10 mouse cellular contexts compared by ENCODE assay signal in the genomic region with DNA sequence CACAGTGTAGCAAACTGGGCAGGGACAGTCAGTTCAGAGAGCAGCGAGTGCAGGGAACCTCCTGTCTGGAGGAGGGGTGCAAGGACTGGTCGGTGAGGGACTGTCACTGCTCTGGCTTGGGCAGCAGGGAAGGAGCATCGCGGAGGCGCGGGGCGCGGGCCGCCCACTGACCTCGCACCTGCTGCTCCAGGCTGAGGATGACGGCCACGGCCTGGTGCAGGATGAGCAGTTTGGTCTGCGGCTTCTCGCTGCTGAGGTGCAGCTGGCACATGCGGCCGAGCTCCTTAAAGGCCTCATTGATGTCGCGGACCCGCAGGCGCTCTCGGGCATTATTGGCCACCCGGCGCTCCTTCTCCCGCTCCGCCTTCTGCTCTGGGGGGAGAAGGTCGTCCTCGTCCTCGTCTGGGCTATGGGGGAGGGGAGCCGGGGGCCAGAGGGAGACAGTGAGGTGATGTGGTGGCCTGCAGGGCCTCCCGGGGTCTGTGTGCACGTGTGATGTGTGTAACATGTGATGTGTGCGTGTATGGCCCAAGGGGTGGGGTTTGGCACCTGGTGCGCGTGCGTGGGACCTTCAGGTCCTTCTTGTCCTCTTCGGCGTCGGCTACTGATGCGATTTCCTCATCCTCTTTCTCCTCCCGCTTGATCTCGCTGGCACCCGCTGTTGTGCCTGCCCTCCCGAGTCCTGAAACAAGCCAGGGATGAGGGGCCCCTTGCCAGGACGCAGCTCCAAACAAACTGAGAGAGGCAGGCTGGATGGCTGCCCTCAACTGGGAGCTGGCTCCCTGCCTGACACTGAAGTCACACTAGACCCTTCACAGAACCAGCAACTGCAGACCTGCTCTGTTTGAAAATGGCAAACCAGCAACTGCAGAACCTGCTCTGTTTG. TPM values are rescaled to one million over a fixed set of nuclear protein-coding genes. Genes with fewer than 3 reads are reported as not detected.
DNase-seq lines count a peak whose midpoint lies in the region; ATAC-seq and TF ChIP-seq lines count a peak whose summit lies in the region.
"Had no signal": no experiment of that assay in that cellular context is flagged by ENCODE, and none has a peak within 500 bp of the region (broad histone marks: within the 10 kb centered on the region; RNA-seq: fewer than 3 reads in every experiment).

No protein-coding gene starts in this region.

- no peaks in the 10 kb centered on the region for H3K9me3 ChIP-seq in liver, postnatal 0 days (ENCODE audit: low read length)
- H3K9me3 ChIP-seq: liver, embryonic 15.5 days; stomach, embryonic 15.5 days had no signal

- no peak overlapping the region for H3K9ac ChIP-seq in liver, adult 2 months (ENCODE audit: low read depth, low read length)
- H3K9ac ChIP-seq in liver, postnatal 0 days (replicated peaks): no peak overlapping the region
- H3K9ac ChIP-seq in heart, adult 2 months (ENCODE audit: low read depth, low read length): no peak overlapping the region
- H3K9ac ChIP-seq: liver, embryonic 15.5 days; stomach, embryonic 15.5 days had no signal

- WGBS in liver, adult 2 months: 84% methylated on average over 44 of the region's 44 CpGs
- 91% methylated on average over 44 of the region's 44 CpGs for WGBS in liver, postnatal 0 days (ENCODE audit: insufficient replicate concordance)
- WGBS in heart, adult 2 months: 76% methylated on average over 44 of the region's 44 CpGs
- WGBS in thymus, adult 2 months: 95% methylated on average over 44 of the region's 44 CpGs

- H3K27ac ChIP-seq in liver, adult 2 months (replicated peaks; ENCODE audit: insufficient read depth, low read depth, low read length): no peak overlapping the region
- no peak overlapping the region for H3K27ac ChIP-seq in liver, postnatal 0 days (ENCODE audit: low read depth)
- H3K27ac ChIP-seq in heart, adult 2 months: no peak overlapping the region
- no peak overlapping the region for H3K27ac ChIP-seq in thymus, adult 2 months (ENCODE audit: control insufficient read depth, insufficient read depth, low read length)
- H3K27ac ChIP-seq: liver, embryonic 15.5 days; stomach, embryonic 15.5 days had no signal

- intact Hi-C loops in heart, adult 2 months (cut with DNase I): no loop called here

- no peak overlapping the region for H3K4me3 ChIP-seq in liver, adult 2 months (ENCODE audit: insufficient read depth, low read depth, low read length)
- no peak overlapping the region for H3K4me3 ChIP-seq in liver, postnatal 0 days (ENCODE audit: low read depth, low read length)
- no peak overlapping the region for H3K4me3 ChIP-seq in heart, adult 2 months
- H3K4me3 ChIP-seq in thymus, adult 2 months (ENCODE audit: control insufficient read depth, insufficient read depth, low read length): no peak overlapping the region
- H3K4me3 ChIP-seq: liver, embryonic 15.5 days; stomach, embryonic 15.5 days had no signal

- H3K4me1 ChIP-seq in liver, adult 2 months (ENCODE audit: control insufficient read depth, insufficient read depth, low read length): no peaks in the 10 kb centered on the region
- H3K4me1 ChIP-seq in liver, postnatal 0 days (ENCODE audit: insufficient read depth): peaks cover 1% of the 10 kb centered on the region
- no peaks in the 10 kb centered on the region for H3K4me1 ChIP-seq in heart, adult 2 months (ENCODE audit: control insufficient read depth, insufficient read depth, low read length)
- no peaks in the 10 kb centered on the region for H3K4me1 ChIP-seq in thymus, adult 2 months (replicated peaks; ENCODE audit: control insufficient read depth, insufficient read depth, low read length)
- H3K4me1 ChIP-seq: stomach, embryonic 15.5 days had no signal

- TF ChIP-seq CTCF in liver, adult 2 months (IDR thresholded peaks at IDR 0.05; ENCODE audit: low read depth, low read length): no peak
- TF ChIP-seq CTCF in liver, postnatal 0 days (IDR thresholded peaks at IDR 0.05; ENCODE audit: low read depth): no peak
- no peak for TF ChIP-seq CTCF in heart, adult 2 months (IDR thresholded peaks at IDR 0.05)
- no peak for TF ChIP-seq CTCF in thymus, adult 2 months (IDR thresholded peaks at IDR 0.05; ENCODE audit: borderline replicate concordance, control insufficient read depth, extremely low read depth, insufficient read depth, low read length, poor library complexity)

- DNase-seq in liver, adult 2 months (ENCODE audit: extremely low read depth, low read depth, low spot score): peak; percentile 68
- no peak for DNase-seq in liver, postnatal 0 days
- DNase-seq in cerebellum, adult 18-20 months: peak; percentile 80 to 84
- DNase-seq in heart, adult 2 months: peak; percentile 73 to 83
- DNase-seq in layer of hippocampus, postnatal 25 days (ENCODE audit: extremely low spot score in 1 of 2, low spot score in 1 of 2): peak; percentile 45 to 71
- peak; percentile 69 for DNase-seq in right cerebral cortex, postnatal 14 days
- DNase-seq in embryo, embryonic 11 days: no peak
- DNase-seq in thymus, adult 2 months: no peak

- no peaks in the 10 kb centered on the region for H3K27me3 ChIP-seq in liver, adult 2 months (ENCODE audit: control insufficient read depth, insufficient read depth, low read length)
- H3K27me3 ChIP-seq in liver, postnatal 0 days (ENCODE audit: insufficient read depth, low read length): no peaks in the 10 kb centered on the region
- no peaks in the 10 kb centered on the region for H3K27me3 ChIP-seq in heart, adult 2 months (ENCODE audit: control insufficient read depth, insufficient read depth, low read length)
- no peaks in the 10 kb centered on the region for H3K27me3 ChIP-seq in thymus, adult 2 months (ENCODE audit: control insufficient read depth, insufficient read depth, low read length)
- H3K27me3 ChIP-seq: liver, embryonic 15.5 days; stomach, embryonic 15.5 days had no signal

- H3K4me2 ChIP-seq in liver, postnatal 0 days (ENCODE audit: low read depth, low read length): no peak overlapping the region
- H3K4me2 ChIP-seq: liver, embryonic 15.5 days; stomach, embryonic 15.5 days had no signal

- no peaks in the 10 kb centered on the region; the same call in 1 of the 2 replicates for H3K36me3 ChIP-seq in liver, adult 2 months (ENCODE audit: control insufficient read depth, insufficient read depth, low read length)
- H3K36me3 ChIP-seq in liver, postnatal 0 days (replicated peaks; ENCODE audit: insufficient read depth, low read length): peaks cover 89% of the 10 kb centered on the region
- no peaks in the 10 kb centered on the region for H3K36me3 ChIP-seq in heart, adult 2 months (ENCODE audit: control insufficient read depth, insufficient read depth, low read length)
- H3K36me3 ChIP-seq in thymus, adult 2 months (ENCODE audit: control insufficient read depth, insufficient read depth, low read length): peaks cover 55% of the 10 kb centered on the region

- no peaks in the 10 kb centered on the region for H3K79me2 ChIP-seq in liver, adult 2 months (ENCODE audit: control insufficient read depth, insufficient read depth, low read length)
- no peaks in the 10 kb centered on the region for H3K79me2 ChIP-seq in heart, adult 2 months (replicated peaks; ENCODE audit: control insufficient read depth, insufficient read depth, low read length)

- ATAC-seq in liver, postnatal 0 days: no peak

- no peak for TF ChIP-seq EP300 in liver, postnatal 0 days (IDR thresholded peaks at IDR 0.05; ENCODE audit: low read depth)
- TF ChIP-seq EP300 in heart, adult 2 months (IDR thresholded peaks at IDR 0.05; ENCODE audit: insufficient read depth, low read depth, low read length): no peak

- no peak for TF ChIP-seq POLR2A in liver, adult 2 months (IDR thresholded peaks at IDR 0.05; ENCODE audit: extremely low read depth, insufficient read depth, low read length)
- no peak for TF ChIP-seq POLR2A in heart, adult 2 months (IDR thresholded peaks at IDR 0.05; ENCODE audit: insufficient read depth, low read depth, low read length)
- no peak for TF ChIP-seq POLR2A in thymus, adult 2 months (IDR thresholded peaks at IDR 0.05; ENCODE audit: control insufficient read depth, extremely low read depth, insufficient read depth, low read length, poor library complexity)

RNA-seq across cellular contexts. Expression of a gene that starts 6.3 kb away (rescaled TPM):
- 1,362 and 1,401 TPM in 2 replicates for total RNA-seq in liver, adult 2 months (2014; rRNA removed)
- polyA plus RNA-seq in liver, adult 2 months (2012; rRNA removed): 2,210 and 2,521 TPM in 2 replicates
- 753 and 771 TPM in 2 replicates for polyA plus RNA-seq in liver, postnatal 0 days (2015; fragmentation: Nextera tagmentation; extraction: Ambion mirVana)
- total RNA-seq in heart, adult 2 months (2021): 1,000 to 10,000 TPM; 1,743 to 1,981 TPM
- polyA plus RNA-seq in heart, adult 2 months (2012; rRNA removed): 5,192 and 5,251 TPM in 2 replicates
- 100 to 1,000 TPM; 520 to 551 TPM for total RNA-seq in layer of hippocampus, postnatal 25 days (2021)
- polyA plus RNA-seq in thymus, adult 2 months (2012; rRNA removed): 1,246 and 1,699 TPM in 2 replicates

RNA-seq across cellular contexts. Expression of a gene that starts 13.5 kb away (rescaled TPM):
- total RNA-seq in liver, adult 2 months (2014; rRNA removed): 21.1 and 32.8 TPM in 2 replicates
- 73.5 and 76.7 TPM in 2 replicates for polyA plus RNA-seq in liver, adult 2 months (2012; rRNA removed)
- 33.4 and 33.5 TPM in 2 replicates for polyA plus RNA-seq in liver, postnatal 0 days (2015; fragmentation: Nextera tagmentation; extraction: Ambion mirVana)
- 10 to 100 TPM; 86.5 to 95.2 TPM for total RNA-seq in heart, adult 2 months (2021)
- polyA plus RNA-seq in heart, adult 2 months (2012; rRNA removed): 91.4 and 95.1 TPM in 2 replicates
- 100 to 1,000 TPM; 138 to 159 TPM for total RNA-seq in layer of hippocampus, postnatal 25 days (2021)
- 268 and 290 TPM in 2 replicates for polyA plus RNA-seq in thymus, adult 2 months (2012; rRNA removed)

RNA-seq across cellular contexts. Expression of a gene that starts 20.5 kb away (rescaled TPM):
- 6.4 and 9.9 TPM in 2 replicates for total RNA-seq in liver, adult 2 months (2014; rRNA removed)
- polyA plus RNA-seq in liver, adult 2 months (2012; rRNA removed): 19.6 and 20.2 TPM in 2 replicates
- polyA plus RNA-seq in liver, postnatal 0 days (2015; fragmentation: Nextera tagmentation; extraction: Ambion mirVana): 28.2 and 29.5 TPM in 2 replicates
- 10 to 100 TPM; 16.5 to 18.0 TPM for total RNA-seq in heart, adult 2 months (2021)
- 20.1 and 25.0 TPM in 2 replicates for polyA plus RNA-seq in heart, adult 2 months (2012; rRNA removed)
- total RNA-seq in layer of hippocampus, postnatal 25 days (2021): 10 to 100 TPM; 26.9 to 32.1 TPM
- 341 and 425 TPM in 2 replicates for polyA plus RNA-seq in thymus, adult 2 months (2012; rRNA removed)

RNA-seq across cellular contexts. Expression of a gene that starts 25.4 kb away (rescaled TPM):
- 1.0 and 2.6 TPM in 2 replicates for total RNA-seq in liver, adult 2 months (2014; rRNA removed)
- polyA plus RNA-seq in liver, adult 2 months (2012; rRNA removed): 2.1 and 2.4 TPM in 2 replicates
- polyA plus RNA-seq in liver, postnatal 0 days (2015; fragmentation: Nextera tagmentation; extraction: Ambion mirVana): 0.72 and 0.99 TPM in 2 replicates
- total RNA-seq in heart, adult 2 months (2021): 1 to 10 TPM; 7.3 to 7.5 TPM
- 5.8 and 7.9 TPM in 2 replicates for polyA plus RNA-seq in heart, adult 2 months (2012; rRNA removed)
- total RNA-seq in layer of hippocampus, postnatal 25 days (2021): 10 to 100 TPM; 18.9 to 19.3 TPM
- polyA plus RNA-seq in thymus, adult 2 months (2012; rRNA removed): 34.9 and 38.2 TPM in 2 replicates

RNA-seq across cellular contexts. Expression of a gene that starts 56.6 kb away (rescaled TPM):
- 0.60 and 1.4 TPM in 2 replicates for total RNA-seq in liver, adult 2 months (2014; rRNA removed)
- 3.5 and 6.6 TPM in 2 replicates for polyA plus RNA-seq in liver, adult 2 months (2012; rRNA removed)
- polyA plus RNA-seq in liver, postnatal 0 days (2015; fragmentation: Nextera tagmentation; extraction: Ambion mirVana): 0.08 and 0.20 TPM in 2 replicates
- under 1 TPM; 0.50 to 0.63 TPM for total RNA-seq in heart, adult 2 months (2021)
- 2.0 and 2.7 TPM in 2 replicates for polyA plus RNA-seq in heart, adult 2 months (2012; rRNA removed)
- total RNA-seq in layer of hippocampus, postnatal 25 days (2021): 10 to 100 TPM; 14.6 to 16.9 TPM
- polyA plus RNA-seq in thymus, adult 2 months (2012; rRNA removed): 0.17 and 0.22 TPM in 2 replicates

Comparison
In these comparisons a context has a peak if more than half of its experiments do, and no peak if none do; other contexts are left out.
1. DNase-seq: peak in liver, adult 2 months (single experiment), cerebellum, adult 18-20 months (2 of 2), heart, adult 2 months (2 of 2), layer of hippocampus, postnatal 25 days (2 of 2) and right cerebral cortex, postnatal 14 days (single experiment); none in liver, postnatal 0 days (single experiment), embryo, embryonic 11 days (single experiment) and thymus, adult 2 months (single experiment).
2. RNA of a gene that starts 20.5 kb away (polyA plus RNA-seq): 341 to 425 TPM in thymus, adult 2 months; 28.2 to 29.5 TPM in liver, postnatal 0 days, 20.1 to 25.0 TPM in heart, adult 2 months and 19.6 to 20.2 TPM in liver, adult 2 months; every median in the first group is over 10 times any median in the second.